ENCODE assay signal across 27 mouse cellular contexts in genomic region chr10:80502819-80503314, GRCm38 (mm10). TPM values are rescaled to one million over a fixed set of nuclear protein-coding genes. Genes with fewer than 3 reads are reported as not detected.
DNase-seq lines count a peak whose midpoint lies in the region; ATAC-seq and TF ChIP-seq lines count a peak whose summit lies in the region.
"Had no signal": no experiment of that assay in that cellular context is flagged by ENCODE, and none has a peak within 500 bp of the region (broad histone marks: within the 10 kb centered on the region; RNA-seq: fewer than 3 reads in every experiment).

No protein-coding gene starts in this region.

- no peaks in the 10 kb centered on the region for H3K9me3 ChIP-seq in heart, embryonic 14.5 days (ENCODE audit: control insufficient read depth, low read length)
- H3K9me3 ChIP-seq in midbrain, embryonic 10.5 days (replicated peaks) = no peaks in the 10 kb centered on the region
- no peaks in the 10 kb centered on the region for H3K9me3 ChIP-seq in midbrain, embryonic 15.5 days
- H3K9me3 ChIP-seq: forebrain, embryonic 13.5 days; liver, embryonic 13.5 days had no signal

- DNase-seq in embryo, embryonic 9.5 days (ENCODE audit: extremely low spot score) = peak; percentile 34
- no peak for DNase-seq in embryo, embryonic 11 days
- DNase-seq in heart, postnatal 36 days = no peak
- peak; percentile 42 for DNase-seq in midbrain, embryonic 10.5 days (ENCODE audit: low spot score)
- no peak for DNase-seq in cerebellum, postnatal 4 days (ENCODE audit: low spot score in 2 of 2)
- DNase-seq: cerebellum, adult 8-10 months; cerebellum, postnatal 36 days; kidney, postnatal 10 days; liver, embryonic 13.5 days; thymus, adult 2 months; thymus, postnatal 4 days had no signal

- peak overlapping the region; percentile 47; the same call in 1 of the 2 replicates for H3K4me2 ChIP-seq in heart, embryonic 14.5 days (ENCODE audit: low read length)
- H3K4me2 ChIP-seq in midbrain, embryonic 15.5 days = no peak overlapping the region
- H3K4me2 ChIP-seq in myocyte (ENCODE audit: low read depth) = peak overlapping the region; percentile 27
- H3K4me2 ChIP-seq: forebrain, embryonic 13.5 days; liver, embryonic 13.5 days had no signal

- H3K79me2 ChIP-seq in myocyte (ENCODE audit: control insufficient read depth, insufficient read depth) = no peaks in the 10 kb centered on the region

- peaks cover 0 to 6% of the 10 kb centered on the region in 2 experiments; a peak in 1 of 4 replicates for H3K4me1 ChIP-seq in heart, embryonic 14.5 days (ENCODE audit: control insufficient read depth in 2 of 2, insufficient read depth in 2 of 2, low read length in 2 of 2)
- peaks cover 41% of the 10 kb centered on the region for H3K4me1 ChIP-seq in midbrain, embryonic 10.5 days
- peaks cover 5% of the 10 kb centered on the region; the same call in 1 of the 2 replicates for H3K4me1 ChIP-seq in midbrain, embryonic 15.5 days
- H3K4me1 ChIP-seq: forebrain, embryonic 13.5 days had no signal

- peaks cover 88% of the 10 kb centered on the region for H3K27me3 ChIP-seq in heart, embryonic 14.5 days (ENCODE audit: control insufficient read depth, insufficient read depth, low read length)
- peaks cover 100% of the 10 kb centered on the region for H3K27me3 ChIP-seq in midbrain, embryonic 10.5 days (ENCODE audit: low read depth, poor library complexity, severe bottlenecking)
- H3K27me3 ChIP-seq in midbrain, embryonic 15.5 days (replicated peaks) = peaks cover 76% of the 10 kb centered on the region
- H3K27me3 ChIP-seq in myocyte (ENCODE audit: control insufficient read depth, insufficient read depth, insufficient read length) = peaks cover 56% of the 10 kb centered on the region

- H3K27ac ChIP-seq in heart, embryonic 14.5 days (replicated peaks in 1 of 2; ENCODE audit: control insufficient read depth in 1 of 2, insufficient read depth in 1 of 2, low read depth in 2 of 2, low read length in 2 of 2) = no peak overlapping the region
- no peak overlapping the region for H3K27ac ChIP-seq in midbrain, embryonic 10.5 days (replicated peaks)
- H3K27ac ChIP-seq in midbrain, embryonic 15.5 days = no peak overlapping the region
- H3K27ac ChIP-seq: forebrain, embryonic 13.5 days; liver, embryonic 13.5 days had no signal

- no peak overlapping the region for H3K4me3 ChIP-seq in heart, embryonic 14.5 days (ENCODE audit: control insufficient read depth in 1 of 2, insufficient read depth in 1 of 2, low read depth in 1 of 2, low read length in 2 of 2)
- peak overlapping the region; percentile 27; the same call in 1 of the 2 replicates for H3K4me3 ChIP-seq in midbrain, embryonic 10.5 days
- no peak overlapping the region for H3K4me3 ChIP-seq in midbrain, embryonic 15.5 days
- no peak overlapping the region for H3K4me3 ChIP-seq in myocyte
- H3K4me3 ChIP-seq: erythroblast, embryonic 14.5 days; forebrain, embryonic 13.5 days; liver, embryonic 13.5 days had no signal

- no peak for TF ChIP-seq POLR2A in myocyte (IDR thresholded peaks at IDR 0.05; ENCODE audit: insufficient read length, low read depth)

- no peak overlapping the region for H3ac ChIP-seq in myocyte (ENCODE audit: control insufficient read depth, insufficient read length)

- no peak for ATAC-seq in heart, embryonic 14.5 days (ENCODE audit: insufficient number of reproducible peaks, insufficient read depth, low FRiP score, low read depth)
- ATAC-seq in midbrain, embryonic 15.5 days (replicated peaks) = no peak
- ATAC-seq: forebrain, embryonic 13.5 days had no signal

- H3K9ac ChIP-seq in heart, embryonic 14.5 days (ENCODE audit: low read length) = no peak overlapping the region
- H3K9ac ChIP-seq in midbrain, embryonic 15.5 days = no peak overlapping the region
- H3K9ac ChIP-seq: forebrain, embryonic 13.5 days; liver, embryonic 13.5 days had no signal

- 5% methylated on average over 22 of the region's 22 CpGs for WGBS in heart, embryonic 14.5 days
- WGBS in midbrain, embryonic 10.5 days = under 1% methylated on average over 22 of the region's 22 CpGs
- WGBS in midbrain, embryonic 15.5 days = 2% methylated on average over 22 of the region's 22 CpGs

- intact Hi-C loops in heart, postnatal 36 days (cut with DNase I) = no loop called here

- no peaks in the 10 kb centered on the region for H3K36me3 ChIP-seq in heart, embryonic 14.5 days (ENCODE audit: control insufficient read depth, insufficient read depth, low read length)
- no peaks in the 10 kb centered on the region for H3K36me3 ChIP-seq in midbrain, embryonic 10.5 days
- H3K36me3 ChIP-seq in midbrain, embryonic 15.5 days (replicated peaks) = no peaks in the 10 kb centered on the region
- no peaks in the 10 kb centered on the region for H3K36me3 ChIP-seq in myocyte (ENCODE audit: control insufficient read depth, insufficient read depth)
- H3K36me3 ChIP-seq: liver, embryonic 13.5 days had no signal

TF ChIP-seq in myocyte, 11 proteins besides CTCF, POLR2A, EP300 and RAD21:
- TF ChIP-seq SRF (IDR thresholded peaks at IDR 0.05; ENCODE audit: control insufficient read depth, insufficient read length, low read depth) = no peak
- TF ChIP-seq CEBPB (IDR thresholded peaks at IDR 0.05; ENCODE audit: insufficient read depth, poor library complexity, severe bottlenecking) = no peak
- TF ChIP-seq POLR2AphosphoS2 (IDR thresholded peaks at IDR 0.05; ENCODE audit: insufficient read length, low read depth) = no peak
- no peak for TF ChIP-seq REST (IDR thresholded peaks at IDR 0.05; ENCODE audit: insufficient read depth, insufficient read length)
- no peak for TF ChIP-seq MYOD1 (IDR thresholded peaks at IDR 0.05; ENCODE audit: control insufficient read depth in 1 of 3, insufficient read length in 2 of 3, low read depth in 2 of 3)
- no peak for TF ChIP-seq MAX (IDR thresholded peaks at IDR 0.05; ENCODE audit: low read depth)
- TF ChIP-seq MYOG (IDR thresholded peaks at IDR 0.05; ENCODE audit: control insufficient read depth in 1 of 3, insufficient read depth in 1 of 3, insufficient read length in 2 of 3, low read depth in 2 of 3) = no peak
- TF ChIP-seq TCF3 (IDR thresholded peaks at IDR 0.05; ENCODE audit: insufficient read length, low read depth) = no peak
- TF ChIP-seq USF1 (IDR thresholded peaks at IDR 0.05; ENCODE audit: low read depth) = no peak
- TF ChIP-seq TCF12 (IDR thresholded peaks at IDR 0.05; ENCODE audit: insufficient read depth, poor library complexity, severe bottlenecking) = no peak
- TF ChIP-seq E2F4 (IDR thresholded peaks at IDR 0.05; ENCODE audit: insufficient read depth) = no peak
TF ChIP-seq in myocyte: peak in this region for 0.

RNA-seq across cellular contexts. Expression of gene Onecut3, which starts 8.2 kb away (rescaled TPM):
- not detected in 2 replicates for polyA plus RNA-seq in heart, embryonic 14.5 days (2014; fragmentation: Nextera tagmentation; extraction: Ambion mirVana)
- total RNA-seq in heart, postnatal 36 days (2021) = not detected
- polyA plus RNA-seq in midbrain, embryonic 10.5 days (2016; fragmentation: Nextera tagmentation; extraction: Ambion mirVana) = 1.4 and 2.1 TPM in 2 replicates
- polyA plus RNA-seq in midbrain, embryonic 15.5 days (2015; fragmentation: Nextera tagmentation; extraction: Ambion mirVana) = 1.9 and 2.6 TPM in 2 replicates
- not detected for polyA plus RNA-seq in myocyte (2012; fragmentation: generic; extraction: Trizol)
- total RNA-seq: adrenal gland, postnatal 14 days; gastrocnemius, adult 8-10 months; hematopoietic stem cell, adult 5-6 weeks; layer of hippocampus, postnatal 25 days; left cerebral cortex, postnatal 10 days; megakaryocyte progenitor cell, adult 5-6 weeks had no signal
- polyA plus RNA-seq: erythroblast, embryonic 14.5 days; gonadal fat pad, adult 2 months; heart, embryonic 16.5 days; kidney, adult 2 months; lung, adult 2 months had no signal

RNA-seq across cellular contexts. Expression of gene Atp8b3, which starts 36.1 kb away (rescaled TPM):
- 0.08 and 0.09 TPM in 2 replicates for polyA plus RNA-seq in heart, embryonic 14.5 days (2014; fragmentation: Nextera tagmentation; extraction: Ambion mirVana)
- total RNA-seq in heart, postnatal 36 days (2021) = not detected
- polyA plus RNA-seq in midbrain, embryonic 10.5 days (2016; fragmentation: Nextera tagmentation; extraction: Ambion mirVana) = 0.41 and 0.79 TPM in 2 replicates
- 0.90 and 1.2 TPM in 2 replicates for polyA plus RNA-seq in midbrain, embryonic 15.5 days (2015; fragmentation: Nextera tagmentation; extraction: Ambion mirVana)
- polyA plus RNA-seq in myocyte (2012; fragmentation: generic; extraction: Trizol) = 0.08 TPM
- total RNA-seq: gastrocnemius, adult 8-10 months; hematopoietic stem cell, adult 5-6 weeks; megakaryocyte progenitor cell, adult 5-6 weeks had no signal
- polyA plus RNA-seq: small intestine, adult 2 months had no signal

RNA-seq across cellular contexts. Expression of gene Rexo1, which starts 58.5 kb away (rescaled TPM):
- 16.7 and 17.0 TPM in 2 replicates for polyA plus RNA-seq in heart, embryonic 14.5 days (2014; fragmentation: Nextera tagmentation; extraction: Ambion mirVana)
- total RNA-seq in heart, postnatal 36 days (2021) = 10 to 100 TPM; 12.3 to 13.7 TPM
- 31.6 and 35.3 TPM in 2 replicates for polyA plus RNA-seq in midbrain, embryonic 10.5 days (2016; fragmentation: Nextera tagmentation; extraction: Ambion mirVana)
- polyA plus RNA-seq in midbrain, embryonic 15.5 days (2015; fragmentation: Nextera tagmentation; extraction: Ambion mirVana) = 33.9 and 35.0 TPM in 2 replicates
- 18.8 TPM for polyA plus RNA-seq in myocyte (2012; fragmentation: generic; extraction: Trizol)

Comparison
In these comparisons a context has a peak if more than half of its experiments do, and no peak if none do; other contexts are left out.
1. DNase-seq: peak in embryo, embryonic 9.5 days (single experiment) and midbrain, embryonic 10.5 days (single experiment); none in embryo, embryonic 11 days (single experiment), heart, postnatal 36 days (0 of 2) and cerebellum, postnatal 4 days (0 of 2).